In genomic region chr2:71248071-71248470, GRCm38 (mm10) we compare ENCODE assay signal across 15 mouse cellular contexts.
"Had no signal": no experiment of that assay in that cellular context is flagged by ENCODE, and none has a peak within 500 bp of the region (broad histone marks: within the 10 kb centered on the region; RNA-seq: fewer than 3 reads in every experiment).

No protein-coding gene starts in this region.

- H3K9ac ChIP-seq: limb, embryonic 13.5 days; lung, embryonic 14.5 days; midbrain, embryonic 12.5 days; neural tube, embryonic 12.5 days; stomach, embryonic 15.5 days had no signal

- H3K27ac ChIP-seq: limb, embryonic 13.5 days; midbrain, embryonic 12.5 days; neural tube, embryonic 12.5 days; stomach, embryonic 15.5 days had no signal

- H3K27me3 ChIP-seq: limb, embryonic 13.5 days; midbrain, embryonic 12.5 days; neural tube, embryonic 12.5 days; stomach, embryonic 15.5 days had no signal

- H3K4me2 ChIP-seq: limb, embryonic 13.5 days; lung, embryonic 14.5 days; midbrain, embryonic 12.5 days; neural tube, embryonic 12.5 days; stomach, embryonic 15.5 days had no signal

- DNase-seq: kidney, adult 18-20 months; kidney, postnatal 14 days; left cerebral cortex, postnatal 4 days; lung, embryonic 14.5 days; lung, postnatal 10 days; lung, postnatal 4 days; retina, postnatal 1 day; right cerebral cortex, postnatal 14 days; thymus, adult 2 months; thymus, postnatal 25 days had no signal

- H3K4me1 ChIP-seq: limb, embryonic 13.5 days; stomach, embryonic 15.5 days had no signal

- H3K4me3 ChIP-seq: limb, embryonic 13.5 days; midbrain, embryonic 12.5 days; neural tube, embryonic 12.5 days; stomach, embryonic 15.5 days had no signal

- H3K9me3 ChIP-seq: limb, embryonic 13.5 days; midbrain, embryonic 12.5 days; neural tube, embryonic 12.5 days; stomach, embryonic 15.5 days had no signal

- ATAC-seq: midbrain, embryonic 16.5 days had no signal
